Mouse (Mus musculus): Measurements from ENCODE around the gene Smim7.

DNA sequence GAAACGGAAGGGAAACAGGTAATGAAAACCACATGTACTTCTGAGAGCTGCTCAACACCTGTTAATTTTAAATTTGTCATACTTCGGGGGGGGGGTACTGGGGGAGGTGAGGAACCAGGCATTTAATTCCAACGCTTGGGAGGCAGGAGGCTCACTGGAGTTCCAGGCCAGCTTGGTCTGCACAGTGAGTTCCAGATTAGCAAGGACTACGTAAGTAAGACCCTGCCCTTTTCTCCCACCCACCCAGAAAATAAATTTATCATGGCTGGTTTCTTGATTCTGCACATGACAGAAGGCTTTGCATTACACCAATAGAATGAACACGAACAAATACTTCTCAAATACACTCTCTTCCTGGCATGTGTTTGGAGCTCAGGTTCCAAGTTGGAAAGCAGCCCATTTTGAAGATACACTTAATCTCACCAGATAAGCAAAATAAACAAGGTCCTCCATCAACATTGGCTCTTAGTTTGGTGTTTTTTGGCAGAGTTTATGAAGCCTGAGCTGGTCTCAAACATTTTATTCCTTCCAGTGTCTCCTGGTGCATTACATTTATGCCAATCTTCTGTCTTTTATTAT, 21.5 kb downstream of the Smim7 start:
- no peak for TF ChIP-seq POLR2A (IDR thresholded peaks at IDR 0.05; ENCODE audit: insufficient read depth, low read depth, low read length)
- TF ChIP-seq CTCF (IDR thresholded peaks at IDR 0.05), result no peak

Data from heart, adult 2 months (tissue).